Mouse (Mus musculus) forebrain, embryonic 14.5 days (tissue): ENCODE data around the gene Ppp4c. TPM values are rescaled to one million over a fixed set of nuclear protein-coding genes. Genes with fewer than 3 reads are reported as not detected.

Experiments
- ATAC-seq: fragments of 200-750 bp; cut with Nextera tagmentation; 2 replicates; pipeline ENCODE4 v1.8.0; 2017; ENCODE audit warnings: mild to moderate bottlenecking, moderate library complexity
- DNase-seq: peaks from one replicate; pipeline ENCODE4 v3.0.0-alpha.2; 2015; ENCODE audit warnings: low spot score
- H3K27ac ChIP-seq: fragments of 300-500 bp; sonication (generic); 2 replicates; pipeline ENCODE4 v1.5.1; 2014; ENCODE audit warnings: low read depth, mild to moderate bottlenecking, control low read depth, low read length, moderate library complexity
- H3K27me3 ChIP-seq: fragments of 300-500 bp; sonication (generic); replicated peaks from 2 replicates; pipeline ENCODE4 v1.6.1; 2014; ENCODE audit warnings: low read length, control low read depth, mixed read lengths; ENCODE audit not compliant: control insufficient read depth, insufficient read depth
- H3K36me3 ChIP-seq: fragments of 300-500 bp; sonication (generic); 2 replicates; pipeline ENCODE4 v1.6.1; 2014; ENCODE audit warnings: low read length, control low read depth; ENCODE audit not compliant: control insufficient read depth, insufficient read depth
- H3K4me1 ChIP-seq: fragments of 300-500 bp; sonication (generic); 2 replicates; pipeline ENCODE4 v1.6.1; 2014; ENCODE audit warnings: antibody characterized with exemption, low read length, control low read depth; ENCODE audit not compliant: control insufficient read depth, insufficient read depth
- H3K4me2 ChIP-seq: fragments of 300-500 bp; sonication (generic); 2 replicates; pipeline ENCODE4 v1.6.1; 2014; ENCODE audit warnings: mild to moderate bottlenecking, control low read depth, low read length
- H3K4me3 ChIP-seq: fragments of 300-500 bp; sonication (generic); 2 replicates; pipeline ENCODE4 v1.5.1; 2014; ENCODE audit warnings: low read depth, low read length, control low read depth
- H3K9ac ChIP-seq: fragments of 300-500 bp; sonication (generic); 2 replicates; pipeline ENCODE4 v1.6.1; 2014; ENCODE audit warnings: mild to moderate bottlenecking, low read length, control low read depth, moderate library complexity
- H3K9me3 ChIP-seq: fragments of 300-500 bp; sonication (generic); replicated peaks from 2 replicates; pipeline ENCODE4 v1.6.1; 2016; ENCODE audit warnings: low read length, control low read depth, mixed read lengths; ENCODE audit not compliant: control insufficient read depth
- WGBS: fragments of 180-500 bp; shearing (Covaris S2); extraction: QIAGEN DNeasy Blood & Tissue Kit; methylation state at CpG from one replicate; pipeline ENCODE4 v1.1.7; 2014; 5-methylcytosine and 5-hydroxymethylcytosine counted together
- polyA plus RNA-seq: library from polyadenylated mRNA; unstranded; fragments of >200 nt; fragmentation: Nextera tagmentation; extraction: Ambion mirVana; gene quantifications from 2 replicates; pipeline ENCODE4 v1.2.1, GENCODE M21; 2014

Gene Ppp4c
- polyA plus RNA-seq = 231 and 256 TPM in 2 replicates

DNA sequence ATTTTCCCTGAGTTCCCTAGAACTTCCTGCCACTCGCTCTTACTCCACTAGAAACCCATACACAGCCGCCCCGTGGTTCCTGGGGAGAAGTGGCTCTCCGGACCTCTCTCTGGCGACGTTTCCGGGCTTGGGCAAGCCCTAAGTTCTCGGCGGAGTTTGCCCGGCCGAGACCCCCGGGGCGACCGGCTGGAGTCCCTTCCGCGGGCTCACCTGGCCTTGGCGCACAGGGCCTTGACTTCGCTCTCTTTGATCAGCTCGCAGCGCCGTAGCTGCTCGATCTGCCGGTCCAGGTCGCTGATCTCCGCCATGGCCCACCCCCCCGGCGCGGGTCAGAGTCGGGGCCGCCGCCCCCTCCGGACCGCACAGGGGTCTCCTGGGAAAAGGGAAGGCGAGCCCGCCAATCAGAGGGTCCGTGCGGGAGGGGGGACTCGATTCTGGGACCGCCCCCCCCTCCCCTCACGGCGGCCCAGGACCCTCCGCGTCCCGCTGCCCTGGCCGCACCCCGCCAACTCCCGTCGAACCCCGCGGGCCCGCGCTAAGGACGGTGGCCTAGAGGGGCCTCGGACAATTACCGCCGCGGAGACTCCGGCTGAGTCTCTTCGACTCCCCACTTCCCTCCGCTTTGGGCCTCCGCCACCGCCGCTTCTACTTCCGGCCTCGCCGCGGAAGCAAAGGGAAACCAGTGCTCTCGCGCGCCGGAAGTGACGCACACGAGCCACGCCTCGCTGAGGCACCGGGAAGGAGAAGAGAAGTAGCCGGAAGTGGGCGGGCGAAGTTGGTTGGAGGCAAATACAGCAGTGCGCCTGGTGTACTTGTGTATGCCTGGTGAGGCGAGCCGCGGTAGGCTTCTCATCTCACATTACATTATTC, at the start of gene Ppp4c:
TSS of gene Ppp4c (minus strand) at position 646 of the 870 bp plus-strand sequence.
- H3K4me2 ChIP-seq = peak within 1 kb of the TSS; percentile 83
- no peaks in the 10 kb centered on the region for H3K9me3 ChIP-seq
- ATAC-seq = peak; percentile 98
- peak; percentile 99 for DNase-seq
- H3K4me3 ChIP-seq = peak within 1 kb of the TSS; percentile 98
- H3K9ac ChIP-seq = peak within 1 kb of the TSS; percentile 89
- peaks cover 16% of the 10 kb centered on the region; the same call in 1 of the 2 replicates for H3K4me1 ChIP-seq
- no peaks in the 10 kb centered on the region for H3K27me3 ChIP-seq
- H3K27ac ChIP-seq = peak within 1 kb of the TSS; percentile 91
- peaks cover 57% of the 10 kb centered on the region for H3K36me3 ChIP-seq
- under 1% methylated on average over 70 of the region's 83 CpGs for WGBS

DNA sequence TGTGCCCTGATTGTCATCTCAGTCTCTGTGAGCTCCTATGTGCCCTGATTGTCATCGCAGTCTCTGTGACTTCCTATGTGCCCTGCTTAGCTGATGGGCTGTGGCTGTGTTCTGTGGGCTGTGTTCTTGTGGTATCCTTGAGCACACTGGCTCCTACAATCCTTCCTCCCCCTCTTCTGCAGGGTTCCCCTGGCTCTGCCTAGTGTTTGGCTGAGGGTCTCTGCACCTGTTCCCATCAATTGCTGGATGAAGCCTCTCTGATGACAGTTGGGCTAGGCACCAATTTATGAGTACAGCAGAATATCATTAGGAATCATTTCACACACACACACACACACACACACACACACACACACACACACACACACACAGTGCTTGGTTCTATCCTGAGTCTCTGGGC, 41.0 kb upstream of the Ppp4c start:
- DNase-seq (no peak), ATAC-seq (no peak)
- no peaks in the 10 kb centered on the region for H3K4me1 ChIP-seq
- 94% methylated on average over 1 of the region's 1 CpGs for WGBS
- H3K36me3 ChIP-seq = 0 out of 2 replicates have a peak, but pooled peaks cover 5% of the 10 kb centered on the region
- no peak overlapping the region for H3K4me2 ChIP-seq
- H3K9me3 ChIP-seq = no peaks in the 10 kb centered on the region
- H3K27me3 ChIP-seq = no peaks in the 10 kb centered on the region
- H3K9ac ChIP-seq = no peak overlapping the region
- H3K27ac ChIP-seq = no peak overlapping the region
- H3K4me3 ChIP-seq = no peak overlapping the region

DNA sequence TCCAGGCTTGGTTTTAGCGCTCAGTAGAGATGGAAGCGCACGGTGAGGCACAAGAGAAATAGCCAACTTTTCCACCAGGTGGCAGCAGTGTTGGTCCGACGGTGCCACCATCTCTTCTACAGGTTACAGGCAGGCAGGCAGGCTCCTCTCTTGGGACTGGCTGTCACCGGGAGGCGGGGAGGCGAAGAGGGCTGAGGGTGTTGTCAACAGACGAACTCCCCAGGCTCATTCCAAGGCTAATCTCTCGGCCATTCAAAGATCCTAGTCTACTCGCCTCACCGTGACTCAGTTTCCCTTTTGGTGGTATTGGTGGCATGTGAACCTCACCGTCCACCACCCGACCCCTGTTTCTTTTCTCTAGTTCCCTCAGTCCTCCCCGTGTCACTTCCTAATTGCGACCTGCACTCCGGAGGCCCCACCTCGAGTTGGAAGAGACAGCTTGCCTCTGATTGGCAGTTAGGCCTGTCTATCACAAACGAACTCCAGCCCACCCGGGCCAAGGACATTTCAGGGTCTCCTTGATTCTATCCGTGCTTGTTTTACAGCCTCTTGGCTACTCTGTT, 39.8 kb upstream of the Ppp4c start:
- Histone ChIP-seq H3K27ac (0 out of 2 replicates have a peak overlapping the region, but pooled peaks have one; percentile 5), H3K4me1 (no peaks in the 10 kb centered on the region), H3K4me3 (peak overlapping the region; percentile 23), H3K9me3 (no peaks in the 10 kb centered on the region), H3K4me2 (peak overlapping the region; percentile 57), H3K36me3 (0 out of 2 replicates have a peak, but pooled peaks cover 5% of the 10 kb centered on the region), H3K27me3 (no peaks in the 10 kb centered on the region), H3K9ac (no peak overlapping the region)
- DNase-seq (peak; percentile 88), ATAC-seq (peak; percentile 91)
- WGBS = under 1% methylated on average over 21 of the region's 21 CpGs

DNA sequence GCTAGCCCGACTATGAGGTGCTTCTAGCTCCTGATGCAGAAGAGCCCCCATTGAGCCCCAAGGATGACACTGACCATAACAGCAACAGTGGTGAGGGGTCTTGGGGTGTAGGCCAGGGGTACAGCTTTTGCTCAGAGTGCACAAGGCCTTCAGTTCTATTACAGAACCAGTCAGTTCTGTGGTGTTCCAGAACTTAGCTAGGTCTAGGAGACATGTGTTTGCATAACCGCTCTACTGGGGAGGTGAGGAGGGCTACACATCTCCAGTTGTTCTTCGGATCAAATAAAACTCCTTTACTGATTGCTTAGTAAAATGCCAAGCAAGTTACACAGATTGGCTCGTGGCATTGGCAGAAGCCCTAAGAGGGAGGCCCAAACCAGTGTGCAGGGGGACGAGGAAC, 39.2 kb upstream of the Ppp4c start, which contains the start of gene 4930451I11Rik:
TSS of gene 4930451I11Rik (minus strand) at position 101 of the 400 bp plus-strand sequence.
- Histone ChIP-seq H3K9ac (no peak within 1 kb of the TSS), H3K27ac (0 out of 2 replicates have a peak within 1 kb of the TSS, but pooled peaks have one; percentile 5), H3K27me3 (no peaks in the 10 kb centered on the region), H3K4me2 (peak within 1 kb of the TSS; percentile 57), H3K9me3 (no peaks in the 10 kb centered on the region), H3K4me3 (peak within 1 kb of the TSS; percentile 23), H3K36me3 (0 out of 2 replicates have a peak, but pooled peaks cover 5% of the 10 kb centered on the region), H3K4me1 (no peaks in the 10 kb centered on the region)
- no peak for ATAC-seq
- WGBS = 54% methylated on average over 5 of the region's 5 CpGs
- no peak for DNase-seq

DNA sequence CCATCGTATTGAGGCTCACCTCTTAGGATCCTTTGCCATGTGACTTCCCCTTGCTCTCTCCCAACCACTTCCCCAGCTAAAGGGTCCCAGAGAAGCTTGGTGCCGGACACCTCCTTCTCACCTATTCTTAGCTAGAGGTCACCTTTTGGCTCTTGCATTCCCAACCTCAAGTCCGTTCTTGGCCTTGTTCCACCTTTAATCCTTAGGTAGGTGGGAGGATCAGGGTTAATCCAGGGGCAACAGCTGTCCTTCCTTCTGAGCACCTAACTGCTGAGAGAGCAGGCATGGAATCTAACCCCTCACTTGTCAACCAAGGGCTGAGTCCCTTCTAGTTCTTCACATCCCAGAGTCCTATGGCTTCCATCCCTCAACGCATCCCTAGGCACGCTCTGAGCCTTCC, 33.7 kb upstream of the Ppp4c start:
- no peak overlapping the region; the same call in 1 of the 2 replicates for H3K9ac ChIP-seq
- H3K27ac ChIP-seq = no peak overlapping the region
- no peak for DNase-seq
- H3K36me3 ChIP-seq = peaks cover 8% of the 10 kb centered on the region; the same call in 1 of the 2 replicates
- WGBS = 81% methylated on average over 5 of the region's 5 CpGs
- H3K27me3 ChIP-seq = no peaks in the 10 kb centered on the region
- no peak overlapping the region for H3K4me3 ChIP-seq
- peaks cover 7% of the 10 kb centered on the region for H3K4me1 ChIP-seq
- H3K4me2 ChIP-seq = no peak overlapping the region; the same call in 1 of the 2 replicates
- H3K9me3 ChIP-seq = no peaks in the 10 kb centered on the region
- ATAC-seq = no peak

DNA sequence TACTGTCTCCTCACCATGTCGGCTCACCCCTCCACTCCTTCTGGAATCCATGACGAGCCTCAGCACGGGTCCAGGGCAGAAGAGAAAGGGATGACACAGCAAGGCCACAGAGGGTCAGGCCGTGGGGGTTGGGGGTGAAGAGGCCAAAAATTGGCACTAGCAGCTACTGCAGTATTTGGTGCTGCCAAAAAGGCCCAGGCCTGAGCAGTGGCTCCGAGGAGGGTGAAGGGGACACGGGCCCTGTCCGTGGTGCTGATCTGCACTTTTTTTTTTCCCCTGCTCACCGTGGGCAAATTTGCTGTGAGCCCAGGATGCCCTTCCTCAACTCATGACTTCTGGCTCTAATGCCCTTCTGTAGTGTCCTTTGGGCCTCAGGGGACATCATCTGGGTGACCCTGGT, 33.1 kb upstream of the Ppp4c start:
- Histone ChIP-seq H3K27me3 (no peaks in the 10 kb centered on the region), H3K4me3 (no peak overlapping the region), H3K9ac (no peak overlapping the region), H3K36me3 (peaks cover 8% of the 10 kb centered on the region; the same call in 1 of the 2 replicates), H3K4me2 (peak overlapping the region; percentile 68; the same call in 1 of the 2 replicates), H3K27ac (no peak overlapping the region), H3K9me3 (no peaks in the 10 kb centered on the region), H3K4me1 (peaks cover 7% of the 10 kb centered on the region)
- WGBS = 24% methylated on average over 8 of the region's 8 CpGs
- ATAC-seq (no peak), DNase-seq (no peak)

DNA sequence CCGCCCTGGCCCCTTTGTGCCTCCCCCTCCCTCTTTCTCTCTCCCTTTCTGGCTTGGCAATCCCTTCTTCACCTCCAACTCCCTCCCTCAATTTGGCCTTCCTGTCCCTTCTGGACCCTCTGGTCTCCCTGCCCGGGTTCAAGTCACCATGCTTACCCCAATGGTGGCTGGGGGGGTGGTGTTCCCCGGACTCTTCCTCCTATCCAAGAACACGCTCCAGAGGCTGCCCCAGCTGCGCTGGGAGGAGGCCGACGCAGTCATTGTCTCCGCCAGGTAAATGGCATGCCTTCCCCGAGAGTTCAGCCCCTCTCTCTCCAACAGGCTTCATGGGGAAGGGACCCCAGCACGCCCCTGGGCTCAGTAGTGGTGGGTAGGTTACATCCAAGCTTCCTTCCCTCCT, 31.6 kb upstream of the Ppp4c start:
- ATAC-seq (peak; percentile 16), DNase-seq (peak; percentile 11)
- Histone ChIP-seq H3K27me3 (no peaks in the 10 kb centered on the region), H3K9me3 (no peaks in the 10 kb centered on the region), H3K36me3 (peaks cover 8% of the 10 kb centered on the region; the same call in 1 of the 2 replicates), H3K4me2 (peak overlapping the region; percentile 68), H3K27ac (peak overlapping the region; percentile 78), H3K9ac (peak overlapping the region; percentile 82), H3K4me1 (peaks cover 7% of the 10 kb centered on the region), H3K4me3 (peak overlapping the region; percentile 61)
- WGBS = 11% methylated on average over 10 of the region's 10 CpGs

DNA sequence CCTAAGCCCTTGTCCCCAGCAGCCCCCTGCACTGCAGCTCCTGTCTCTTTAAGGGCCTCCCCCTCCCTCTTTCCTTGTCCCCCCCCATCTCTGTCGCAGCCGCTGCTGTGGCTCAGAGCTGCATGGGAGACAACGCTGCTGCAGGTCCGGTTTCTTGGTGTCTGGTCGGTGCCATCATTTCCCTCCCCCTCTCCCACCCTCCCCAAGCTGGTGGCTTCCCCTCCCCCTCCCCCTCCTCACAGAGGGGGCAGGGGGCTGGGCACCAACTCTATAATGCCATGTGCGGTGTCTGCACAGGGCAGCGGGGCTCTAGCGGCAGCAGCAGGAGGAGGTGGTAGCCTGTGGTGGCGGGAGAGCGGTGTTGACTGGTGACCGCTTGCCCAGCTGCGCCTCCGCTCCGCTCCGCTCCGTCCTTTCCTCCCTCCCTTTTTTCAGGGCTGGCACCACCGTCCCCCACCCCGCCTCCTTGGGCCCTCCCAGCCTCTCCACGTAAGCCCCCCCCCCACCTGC, 31.0 kb upstream of the Ppp4c start:
- H3K36me3 ChIP-seq = peaks cover 4% of the 10 kb centered on the region; the same call in 1 of the 2 replicates
- H3K9ac ChIP-seq = peak overlapping the region; percentile 82
- peak; percentile 78 for ATAC-seq
- peak overlapping the region; percentile 61 for H3K4me3 ChIP-seq
- H3K4me2 ChIP-seq = peak overlapping the region; percentile 68
- no peaks in the 10 kb centered on the region for H3K9me3 ChIP-seq
- peaks cover 7% of the 10 kb centered on the region for H3K4me1 ChIP-seq
- peak overlapping the region; percentile 78 for H3K27ac ChIP-seq
- H3K27me3 ChIP-seq = no peaks in the 10 kb centered on the region
- DNase-seq = peak; percentile 72
- 0% methylated on average over 13 of the region's 19 CpGs for WGBS
